Mouse (Mus musculus) forebrain, embryonic 15.5 days (tissue): ENCODE data around the gene Vdac2. TPM values are rescaled to one million over a fixed set of nuclear protein-coding genes. Genes with fewer than 3 reads are reported as not detected.
A peak's percentile ranks its signal among the peaks of the same experiment; 100 is the strongest.

Experiments used
- ATAC-seq: fragments of 200-750 bp; cut with Nextera tagmentation; replicated peaks from 2 replicates; pipeline ENCODE4 v1.8.0; 2017; ENCODE audit warnings: mild to moderate bottlenecking, moderate TSS enrichment, moderate library complexity
- H3K27ac ChIP-seq: fragments of 300-500 bp; sonication (generic); replicated peaks from 2 replicates; pipeline ENCODE4 v1.5.1; 2015; ENCODE audit warnings: mild to moderate bottlenecking, inconsistent platforms
- H3K27me3 ChIP-seq: fragments of 300-500 bp; sonication (generic); 2 replicates; pipeline ENCODE4 v1.6.1; 2015; ENCODE audit warnings: inconsistent platforms
- H3K36me3 ChIP-seq: fragments of 300-500 bp; sonication (generic); 2 replicates; pipeline ENCODE4 v1.6.1; 2015; ENCODE audit warnings: mild to moderate bottlenecking, inconsistent platforms
- H3K4me1 ChIP-seq: fragments of 300-500 bp; sonication (generic); 2 replicates; pipeline ENCODE4 v1.6.1; 2015; ENCODE audit warnings: inconsistent platforms
- H3K4me2 ChIP-seq: fragments of 300-500 bp; sonication (generic); replicated peaks from 2 replicates; pipeline ENCODE4 v1.6.1; 2015; ENCODE audit warnings: mild to moderate bottlenecking, inconsistent platforms
- H3K4me3 ChIP-seq: fragments of 300-500 bp; sonication (generic); 2 replicates; pipeline ENCODE4 v1.5.1; 2015; ENCODE audit warnings: mild to moderate bottlenecking, inconsistent platforms
- H3K9ac ChIP-seq: fragments of 300-500 bp; sonication (generic); replicated peaks from 2 replicates; pipeline ENCODE4 v1.6.1; 2015; ENCODE audit warnings: mild to moderate bottlenecking, inconsistent platforms
- H3K9me3 ChIP-seq: fragments of 300-500 bp; sonication (generic); 2 replicates; pipeline ENCODE4 v1.6.1; 2016; ENCODE audit warnings: inconsistent platforms
- WGBS: fragments of 180-500 bp; shearing (Covaris S2); methylation state at CpG from one replicate; pipeline ENCODE4 v1.1.7; 2015; ENCODE audit warnings: mixed read lengths; 5-methylcytosine and 5-hydroxymethylcytosine counted together
- polyA plus RNA-seq: library from polyadenylated mRNA; unstranded; fragments of >200 nt; fragmentation: Nextera tagmentation; extraction: Ambion mirVana; gene quantifications from 2 replicates; pipeline ENCODE4 v1.2.1, GENCODE M21; 2015

Vdac2 gene
- polyA plus RNA-seq, 1 experiment from 2014 or later = 250 TPM

DNA sequence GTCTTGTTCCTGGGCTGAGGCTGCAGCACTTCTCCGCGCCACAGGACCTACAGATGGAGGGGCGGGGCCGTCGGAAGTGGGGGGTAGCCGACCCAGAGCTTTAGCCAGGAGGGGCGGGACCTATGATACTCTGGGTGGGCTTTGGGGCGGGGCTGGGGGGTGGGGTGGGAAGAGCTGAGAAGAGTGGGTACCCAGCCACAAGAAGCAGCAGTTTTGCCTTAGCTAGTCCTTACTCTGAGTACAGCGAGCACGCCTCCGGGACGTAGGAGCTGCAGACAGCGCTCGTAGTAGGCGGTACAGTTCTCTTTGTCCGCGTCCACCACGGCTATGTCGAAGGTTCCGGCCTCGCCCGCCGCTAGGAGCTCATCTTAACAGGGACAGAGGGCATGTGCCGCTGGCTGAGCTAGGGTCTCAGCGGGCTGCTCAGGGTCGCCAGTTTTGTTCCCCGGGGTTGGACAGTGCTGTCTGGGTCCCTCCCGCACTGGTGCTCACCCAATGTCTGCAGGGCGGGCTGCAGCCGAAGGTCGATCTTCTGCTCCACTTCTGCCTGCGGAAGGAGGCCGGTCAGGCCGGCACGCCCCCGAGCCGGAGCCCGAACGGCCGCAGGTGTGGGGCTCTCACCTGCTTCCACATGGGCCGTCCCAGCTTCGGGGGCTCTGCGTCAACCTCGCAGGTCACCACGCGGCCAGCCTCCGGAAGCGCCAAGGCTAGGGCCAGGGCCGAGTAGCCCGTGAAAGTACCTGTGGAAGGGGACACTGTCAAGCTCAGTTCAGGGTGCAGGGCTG is 22.5 kb downstream of the Vdac2 start:
- Histone ChIP-seq H3K27me3 (no peaks in the 10 kb centered on the region), H3K4me2 (peak overlapping the region; percentile 100), H3K9me3 (no peaks in the 10 kb centered on the region), H3K27ac (peak overlapping the region; percentile 70), H3K9ac (peak overlapping the region; percentile 70), H3K4me1 (peaks cover 17% of the 10 kb centered on the region), H3K36me3 (peaks cover 40% of the 10 kb centered on the region), H3K4me3 (peak overlapping the region; percentile 65)
- ATAC-seq = peak; percentile 69
- under 1% methylated on average over 50 of the region's 50 CpGs for WGBS

- Histone ChIP-seq H3K27ac (peak within 1 kb of the TSS; percentile 70), H3K4me2 (peak within 1 kb of the TSS; percentile 100), H3K27me3 (no peaks in the 10 kb centered on the region), H3K9me3 (no peaks in the 10 kb centered on the region), H3K4me3 (peak within 1 kb of the TSS; percentile 65), H3K36me3 (peaks cover 33% of the 10 kb centered on the region), H3K4me1 (peaks cover 19% of the 10 kb centered on the region), H3K9ac (peak within 1 kb of the TSS; percentile 70)
- ATAC-seq = peak; percentile 85
- under 1% methylated on average over 51 of the region's 51 CpGs for WGBS
These were observed 23.4 kb downstream of the Vdac2 start, which contains the start of gene Comtd1 for GRCm38 (mm10) chr14:21848166-21849154. TSS of gene Comtd1 (minus strand) at chr14:21848977.

DNA sequence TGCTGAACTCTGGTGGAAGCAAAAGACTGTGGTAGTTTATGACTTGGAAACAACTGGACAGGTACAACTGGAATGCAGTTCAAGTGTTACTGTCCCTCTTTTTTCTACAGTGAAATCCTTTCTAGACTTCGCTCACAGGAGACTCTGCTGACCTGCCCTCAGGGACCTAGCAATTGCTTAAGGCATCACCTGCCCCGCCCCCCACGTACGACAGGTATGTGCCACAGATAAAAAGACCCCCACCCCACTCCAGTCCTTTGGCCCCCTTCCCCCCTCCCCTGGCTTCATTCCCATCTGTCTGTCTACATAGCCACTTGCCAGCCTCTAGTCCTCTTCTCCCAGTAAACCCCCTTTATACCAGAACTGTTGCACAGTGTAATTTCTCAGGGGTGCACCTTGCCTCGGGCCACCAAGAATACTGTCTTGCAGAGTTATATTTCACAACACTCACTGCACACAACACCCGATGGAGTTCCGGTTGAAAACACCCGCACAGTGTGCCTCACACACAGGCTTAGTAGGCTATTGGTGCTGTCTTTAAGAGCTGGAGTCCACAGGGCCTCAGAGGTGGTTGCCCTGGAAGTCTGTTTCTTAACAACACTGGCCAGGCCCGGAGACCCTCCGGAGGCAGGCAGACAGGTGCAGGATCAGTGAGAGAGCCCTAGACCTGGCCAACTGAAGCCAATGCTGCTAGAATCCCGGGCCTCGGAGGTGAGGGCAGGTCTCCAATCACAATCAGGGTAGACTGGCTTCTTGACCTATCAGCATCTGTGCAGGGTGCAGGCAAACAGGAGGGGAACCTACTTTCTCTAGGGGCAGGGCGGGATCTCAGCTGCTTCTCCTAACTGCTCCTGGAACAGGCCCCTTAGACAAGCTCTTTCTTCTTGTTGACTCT is 24.7 kb downstream of the Vdac2 start:
- Histone ChIP-seq H3K4me2 (no peak overlapping the region), H3K4me3 (no peak overlapping the region), H3K36me3 (peaks cover 20% of the 10 kb centered on the region), H3K27me3 (no peaks in the 10 kb centered on the region), H3K9ac (no peak overlapping the region), H3K4me1 (peaks cover 27% of the 10 kb centered on the region), H3K9me3 (no peaks in the 10 kb centered on the region), H3K27ac (no peak overlapping the region)
- no peak for ATAC-seq
- 90% methylated on average over 13 of the region's 13 CpGs for WGBS

DNA sequence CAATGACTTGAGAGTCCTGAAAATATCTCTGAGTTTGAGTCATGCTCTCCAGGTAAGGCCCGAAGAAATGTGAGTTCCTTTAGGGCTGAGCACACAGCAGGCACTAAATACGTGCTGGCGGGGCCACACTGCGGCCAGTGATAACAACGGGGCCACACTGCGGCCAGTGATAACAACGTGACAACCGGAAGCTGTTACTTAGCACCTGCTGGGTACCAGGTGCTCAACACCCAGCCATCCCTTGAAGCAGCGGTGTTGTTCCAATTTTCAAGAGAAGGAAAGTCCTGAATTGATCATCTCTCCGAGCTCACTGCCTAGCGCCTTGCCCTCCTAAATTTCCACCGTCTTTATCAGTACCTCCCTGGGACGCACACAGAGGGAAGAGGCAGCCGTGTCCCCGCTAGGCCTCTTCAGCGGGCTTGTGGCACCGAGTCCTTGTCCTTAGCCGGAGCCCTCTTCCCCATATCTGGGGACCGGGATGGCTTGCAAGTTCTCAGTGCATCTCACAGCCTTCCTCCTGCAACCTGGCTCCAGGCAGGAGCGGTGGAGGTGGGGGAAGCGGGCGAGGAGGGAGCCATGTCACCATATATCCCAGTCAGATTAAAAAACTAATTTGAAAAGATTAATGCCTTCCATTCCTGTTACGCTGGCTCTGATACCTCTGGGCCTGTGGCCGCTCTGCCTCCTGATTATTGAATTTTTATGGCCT is 25.5 kb downstream of the Vdac2 start:
- Histone ChIP-seq H3K27ac (no peak overlapping the region), H3K4me2 (no peak overlapping the region), H3K27me3 (no peaks in the 10 kb centered on the region), H3K9ac (no peak overlapping the region), H3K4me1 (peaks cover 27% of the 10 kb centered on the region), H3K9me3 (no peaks in the 10 kb centered on the region), H3K4me3 (no peak overlapping the region), H3K36me3 (peaks cover 12% of the 10 kb centered on the region)
- ATAC-seq = no peak
- WGBS = 93% methylated on average over 24 of the region's 24 CpGs

DNA sequence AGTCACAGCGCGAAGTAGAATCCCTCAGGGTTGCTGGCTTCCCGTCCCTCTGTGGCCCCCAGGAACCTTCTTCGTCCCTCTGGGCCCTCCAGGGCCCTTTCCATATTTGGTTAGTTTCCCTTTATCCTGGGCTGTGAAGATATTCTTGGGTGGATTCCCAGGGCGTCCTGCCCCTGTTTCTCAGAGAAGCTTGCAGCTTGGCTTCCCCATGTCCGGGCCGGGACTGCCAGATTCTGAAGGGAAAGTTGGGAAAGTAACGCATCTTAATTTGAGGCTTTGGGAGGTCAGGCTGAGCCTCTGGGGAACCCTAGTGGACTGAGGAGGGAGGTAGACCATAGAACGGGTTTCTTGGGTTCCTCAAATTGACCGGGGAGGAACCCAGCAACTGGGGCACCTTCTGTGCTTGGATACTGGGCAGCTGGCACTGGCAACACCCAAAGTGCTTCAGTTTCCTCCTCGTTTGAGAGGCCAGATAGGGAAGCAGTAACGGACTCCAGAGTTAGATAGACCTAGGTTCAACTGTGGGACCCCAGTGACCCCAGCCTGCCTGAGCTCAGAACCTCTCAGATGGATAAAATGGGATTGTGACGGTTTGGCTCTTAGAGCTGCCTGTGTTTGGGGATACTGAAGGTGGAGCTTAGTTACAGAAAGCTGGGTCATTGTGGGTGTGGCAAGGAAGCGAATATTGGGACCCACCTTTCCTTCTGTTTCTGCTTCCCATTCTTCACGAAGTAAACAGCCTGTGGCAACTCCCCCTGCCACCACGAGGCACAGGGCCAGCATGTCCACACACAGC is 27.2 kb downstream of the Vdac2 start:
- Histone ChIP-seq H3K9me3 (no peaks in the 10 kb centered on the region), H3K27me3 (no peaks in the 10 kb centered on the region), H3K27ac (no peak overlapping the region), H3K36me3 (no peaks in the 10 kb centered on the region), H3K4me2 (no peak overlapping the region), H3K9ac (no peak overlapping the region), H3K4me3 (no peak overlapping the region), H3K4me1 (peaks cover 22% of the 10 kb centered on the region)
- WGBS = 87% methylated on average over 16 of the region's 16 CpGs
- ATAC-seq = no peak

GRCm38 (mm10) chr14:21853456-21854109 is 28.5 kb downstream of the Vdac2 start:
- Histone ChIP-seq H3K4me1 (peaks cover 10% of the 10 kb centered on the region), H3K36me3 (no peaks in the 10 kb centered on the region), H3K9ac (no peak overlapping the region), H3K4me2 (peak overlapping the region; percentile 42), H3K4me3 (peak overlapping the region; percentile 21), H3K9me3 (no peaks in the 10 kb centered on the region), H3K27me3 (no peaks in the 10 kb centered on the region), H3K27ac (peak overlapping the region; percentile 49)
- 5% methylated on average over 16 of the region's 17 CpGs for WGBS
- peak; percentile 36 for ATAC-seq

DNA sequence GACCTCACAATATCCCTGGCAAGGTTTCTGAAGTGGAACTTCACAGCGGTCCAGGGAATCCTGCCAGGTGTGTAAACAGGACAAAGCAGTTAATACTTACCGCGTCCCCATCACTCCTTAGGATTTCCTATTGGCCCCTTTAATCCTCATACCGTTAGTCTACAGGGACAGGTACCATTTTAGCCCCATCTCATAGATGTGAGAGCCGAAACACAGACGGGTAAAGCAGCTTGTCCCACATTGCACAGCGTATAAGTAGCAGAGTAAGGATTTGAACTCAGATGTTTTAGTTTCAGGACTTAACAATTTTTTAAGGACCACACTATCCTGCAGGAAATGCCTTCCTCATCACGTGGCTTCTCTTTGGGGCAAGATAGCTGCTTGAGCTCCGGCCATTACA is 29.2 kb downstream of the Vdac2 start:
- Histone ChIP-seq H3K27ac (no peak overlapping the region), H3K4me2 (peak overlapping the region; percentile 42; the same call in 1 of the 2 replicates), H3K4me1 (peaks cover 10% of the 10 kb centered on the region), H3K27me3 (no peaks in the 10 kb centered on the region), H3K9ac (no peak overlapping the region), H3K4me3 (no peak overlapping the region), H3K9me3 (no peaks in the 10 kb centered on the region), H3K36me3 (no peaks in the 10 kb centered on the region)
- no peak for ATAC-seq
- WGBS = 73% methylated on average over 9 of the region's 9 CpGs

- no peak overlapping the region for H3K4me3 ChIP-seq
- no peaks in the 10 kb centered on the region for H3K36me3 ChIP-seq
- no peak overlapping the region for H3K4me2 ChIP-seq
- H3K9me3 ChIP-seq = no peaks in the 10 kb centered on the region
- H3K9ac ChIP-seq = no peak overlapping the region
- H3K27me3 ChIP-seq = no peaks in the 10 kb centered on the region
- H3K4me1 ChIP-seq = peaks cover 10% of the 10 kb centered on the region
- no peak for ATAC-seq
- H3K27ac ChIP-seq = no peak overlapping the region
- 55% methylated on average over 3 of the region's 3 CpGs for WGBS
These were observed 30.9 kb downstream of the Vdac2 start for GRCm38 (mm10) chr14:21855961-21856360.

DNA sequence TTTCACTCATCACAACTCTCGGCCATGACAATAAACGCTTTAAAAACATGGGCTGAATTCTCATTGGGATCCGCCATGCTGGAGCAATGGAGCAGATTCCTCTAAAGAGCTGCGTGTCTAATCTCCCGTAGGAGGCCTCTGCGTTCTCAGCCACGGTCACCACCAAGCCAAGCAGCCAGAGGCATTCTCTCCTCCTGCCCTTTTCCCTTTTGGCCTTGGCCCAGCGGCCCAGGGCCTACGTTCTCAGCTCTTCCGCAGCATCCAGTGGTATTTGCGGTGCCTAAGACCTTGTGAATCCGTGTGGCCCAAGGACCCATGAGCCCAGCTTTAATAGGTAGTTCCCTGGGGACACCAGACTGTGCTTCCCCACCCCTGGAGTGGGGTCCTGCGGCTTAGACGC is 31.8 kb downstream of the Vdac2 start:
- H3K4me3 ChIP-seq = no peak overlapping the region
- 85% methylated on average over 14 of the region's 14 CpGs for WGBS
- H3K27me3 ChIP-seq = no peaks in the 10 kb centered on the region
- no peaks in the 10 kb centered on the region for H3K36me3 ChIP-seq
- no peak for ATAC-seq
- no peak overlapping the region for H3K4me2 ChIP-seq
- peaks cover 10% of the 10 kb centered on the region for H3K4me1 ChIP-seq
- H3K9me3 ChIP-seq = no peaks in the 10 kb centered on the region
- no peak overlapping the region for H3K9ac ChIP-seq
- no peak overlapping the region for H3K27ac ChIP-seq

DNA sequence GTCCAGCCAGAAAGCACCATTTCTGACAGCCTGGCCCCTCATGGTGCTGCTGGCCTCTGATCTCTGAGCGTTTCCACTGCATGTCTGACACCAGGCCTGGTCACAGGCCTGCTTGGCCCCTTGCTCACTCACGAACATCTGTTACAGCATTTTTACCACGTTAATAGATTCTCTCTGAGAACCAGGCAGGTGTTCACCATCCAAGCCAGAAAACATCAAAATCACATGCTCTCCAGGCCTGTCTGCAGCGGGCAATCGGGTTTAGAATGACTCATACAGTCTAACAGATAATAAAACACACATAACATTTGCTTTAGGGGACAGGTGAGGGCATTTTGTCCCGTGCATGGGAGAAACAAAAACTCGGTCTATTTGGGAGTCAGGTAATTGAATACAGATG is 41.3 kb downstream of the Vdac2 start:
- H3K27ac ChIP-seq = no peak overlapping the region
- 59% methylated on average over 7 of the region's 7 CpGs for WGBS
- H3K4me3 ChIP-seq = no peak overlapping the region
- H3K4me2 ChIP-seq = no peak overlapping the region
- no peaks in the 10 kb centered on the region for H3K36me3 ChIP-seq
- no peak overlapping the region for H3K9ac ChIP-seq
- H3K27me3 ChIP-seq = no peaks in the 10 kb centered on the region
- H3K4me1 ChIP-seq = no peaks in the 10 kb centered on the region
- no peaks in the 10 kb centered on the region for H3K9me3 ChIP-seq
- ATAC-seq = no peak
